Mouse (Mus musculus) gastrocnemius, adult 18-20 months (tissue): ENCODE measurements around the gene Tpi1. TPM values are rescaled to one million over a fixed set of nuclear protein-coding genes. Genes with fewer than 3 reads are reported as not detected.
A peak's percentile ranks its signal among the peaks of the same experiment; 100 is the strongest.
"Not testable (repeated sequence)": the region's sequence is repeated elsewhere in the genome, so short reads cannot be mapped to it uniquely, and the experiment has no call there.

Experiments used
- DNase-seq: peaks from one replicate; pipeline ENCODE4 v3.0.0; 2021; ENCODE audit warnings: low spot score
- total RNA-seq, 2 experiments: library from RNA; stranded (reverse); gene quantifications; 2 replicates each; pipeline ENCODE4 v1.2.3; 2021

Tpi1 gene
- total RNA-seq, 2 experiments from 2014 or later, result 2,056 to 2,236 TPM

- no peak for DNase-seq
These were observed 4.1 kb downstream of the Tpi1 start for GRCm38 (mm10) chr6:124809775-124810538.

GRCm38 (mm10) chr6:124809052-124809774 is 4.9 kb downstream of the Tpi1 start:
- DNase-seq, result peak; percentile 87

GRCm38 (mm10) chr6:124808358-124809012 is 5.6 kb downstream of the Tpi1 start, which contains the start of gene Spsb2:
TSS of gene Spsb2 (plus strand) at chr6:124808661.
- DNase-seq, result peak; percentile 73

- DNase-seq, result no peak
These were observed 6.1 kb downstream of the Tpi1 start for GRCm38 (mm10) chr6:124807986-124808357.

GRCm38 (mm10) chr6:124807366-124807765 is 6.7 kb downstream of the Tpi1 start:
- no peak for DNase-seq

- DNase-seq, result no peak
These were observed 7.5 kb downstream of the Tpi1 start for GRCm38 (mm10) chr6:124806446-124807140.

- peak; percentile 95 for DNase-seq
These were observed 8.5 kb downstream of the Tpi1 start for GRCm38 (mm10) chr6:124805341-124806321.

- no peak for DNase-seq
These were observed 9.8 kb downstream of the Tpi1 start for GRCm38 (mm10) chr6:124804341-124804740.

GRCm38 (mm10) chr6:124803691-124804090 is 10.4 kb downstream of the Tpi1 start:
- not testable (repeated sequence) for DNase-seq

- no peak for DNase-seq
These were observed 11.0 kb downstream of the Tpi1 start for GRCm38 (mm10) chr6:124803061-124803460.

- DNase-seq, result not testable (repeated sequence)
These were observed 11.7 kb downstream of the Tpi1 start for GRCm38 (mm10) chr6:124802400-124802799.

- no peak for DNase-seq
These were observed 17.9 kb downstream of the Tpi1 start for GRCm38 (mm10) chr6:124796200-124796599.

GRCm38 (mm10) chr6:124795781-124796180 is 18.3 kb downstream of the Tpi1 start:
- no peak for DNase-seq

- no peak for DNase-seq
These were observed 22.2 kb downstream of the Tpi1 start for GRCm38 (mm10) chr6:124791911-124792310.

GRCm38 (mm10) chr6:124790121-124790520 is 24.0 kb downstream of the Tpi1 start:
- no peak for DNase-seq

- no peak for DNase-seq
These were observed 24.6 kb downstream of the Tpi1 start for GRCm38 (mm10) chr6:124789519-124789918.

GRCm38 (mm10) chr6:124787722-124788121 is 26.4 kb downstream of the Tpi1 start:
- DNase-seq, result no peak

GRCm38 (mm10) chr6:124786756-124787420 is 27.2 kb downstream of the Tpi1 start:
- DNase-seq, result no peak

- no peak for DNase-seq
These were observed 31.7 kb downstream of the Tpi1 start for GRCm38 (mm10) chr6:124782436-124782835.

- no peak for DNase-seq
These were observed 33.2 kb downstream of the Tpi1 start for GRCm38 (mm10) chr6:124780917-124781316.
